Mouse (Mus musculus): Measurements from ENCODE around the gene Sprr2a3. TPM values are rescaled to one million over a fixed set of nuclear protein-coding genes. Genes with fewer than 3 reads are reported as not detected.
"Not testable (repeated sequence)": the region's sequence is repeated elsewhere in the genome, so short reads cannot be mapped to it uniquely, and the experiment has no call there.

Sprr2a3 gene
- total RNA-seq, 1 experiment = not detected

- in situ Hi-C loops (cut with MboI; ENCODE audit: low sequenced_read_pairs in 2 of 2, unreplicated experiment in 2 of 2); H3K4me1 ChIP-seq (ENCODE audit: control insufficient read depth in 2 of 2, insufficient read depth in 2 of 2, low read length in 2 of 2, poor library complexity in 1 of 2); H3K9me3 ChIP-seq (ENCODE audit: control insufficient read depth, insufficient read depth, low read depth, low read length); H3K9ac ChIP-seq (ENCODE audit: insufficient read depth, low read depth, low read length, poor library complexity, severe bottlenecking); H3K36me3 ChIP-seq (ENCODE audit: control insufficient read depth, insufficient read depth, low read length, poor library complexity, severe bottlenecking); H3K27ac ChIP-seq (ENCODE audit: insufficient read depth, low read depth, low read length, poor library complexity, severe bottlenecking); H3K4me3 ChIP-seq (ENCODE audit: insufficient read depth in 1 of 2, low read depth in 1 of 2, low read length in 2 of 2, poor library complexity in 1 of 2, severe bottlenecking in 1 of 2); DNase-seq (ENCODE audit: low read depth, low spot score): not testable (repeated sequence)
These were observed 3.3 kb downstream of the Sprr2a3 start for GRCm38 (mm10) chr3:92288489-92288888.

DNA sequence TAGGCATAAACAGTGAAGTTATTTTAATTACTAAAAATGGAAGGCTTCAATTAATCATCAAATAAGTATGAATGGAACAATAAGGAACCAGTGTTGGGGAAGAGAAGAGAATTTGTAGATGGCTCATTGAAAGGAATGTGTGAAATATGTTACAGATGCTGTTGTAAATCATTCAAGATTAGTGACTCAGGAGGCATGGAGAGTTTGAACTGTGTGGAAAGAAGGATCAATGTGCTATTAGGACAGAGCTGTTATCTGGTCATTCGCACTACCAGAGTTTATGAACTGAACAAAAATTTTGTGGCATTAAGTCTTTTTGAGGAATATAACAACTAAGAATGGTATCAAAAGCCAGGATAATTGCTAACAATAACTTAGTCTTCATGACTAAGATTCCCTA lies 22.2 kb downstream of the Sprr2a3 start:
- no peaks in the 10 kb centered on the region for H3K36me3 ChIP-seq (ENCODE audit: control insufficient read depth, insufficient read depth, low read length, poor library complexity, severe bottlenecking)
- no peak overlapping the region for H3K27ac ChIP-seq (ENCODE audit: insufficient read depth, low read depth, low read length, poor library complexity, severe bottlenecking)
- H3K4me3 ChIP-seq (ENCODE audit: insufficient read depth in 1 of 2, low read depth in 1 of 2, low read length in 2 of 2, poor library complexity in 1 of 2, severe bottlenecking in 1 of 2) = no peak overlapping the region
- DNase-seq (ENCODE audit: low read depth, low spot score) = no peak
- in situ Hi-C loops (cut with MboI; ENCODE audit: low sequenced_read_pairs in 2 of 2, unreplicated experiment in 2 of 2) = no loop called here
- no peak overlapping the region for H3K9ac ChIP-seq (ENCODE audit: insufficient read depth, low read depth, low read length, poor library complexity, severe bottlenecking)
- no peaks in the 10 kb centered on the region for H3K9me3 ChIP-seq (ENCODE audit: control insufficient read depth, insufficient read depth, low read depth, low read length)
- TF ChIP-seq MAFK (IDR thresholded peaks at IDR 0.05; ENCODE audit: insufficient read depth, low read depth, low read length) = no peak
- no peak for TF ChIP-seq ZC3H11A (IDR thresholded peaks at IDR 0.05; ENCODE audit: borderline replicate concordance, low read depth, low read length)
- no peaks in the 10 kb centered on the region for H3K4me1 ChIP-seq (ENCODE audit: control insufficient read depth in 2 of 2, insufficient read depth in 2 of 2, low read length in 2 of 2, poor library complexity in 1 of 2)

GRCm38 (mm10) chr3:92316320-92316719 lies 31.1 kb downstream of the Sprr2a3 start, which contains the start of gene Sprr2b:
Gene Sprr2b (plus strand): TSS chr3:92316620.
- no peak for DNase-seq (ENCODE audit: low read depth, low spot score)
- no peaks in the 10 kb centered on the region for H3K9me3 ChIP-seq (ENCODE audit: control insufficient read depth, insufficient read depth, low read depth, low read length)
- H3K4me3 ChIP-seq (ENCODE audit: insufficient read depth in 1 of 2, low read depth in 1 of 2, low read length in 2 of 2, poor library complexity in 1 of 2, severe bottlenecking in 1 of 2) = no peak within 1 kb of the TSS
- no peak for TF ChIP-seq ZC3H11A (IDR thresholded peaks at IDR 0.05; ENCODE audit: borderline replicate concordance, low read depth, low read length)
- no peak for TF ChIP-seq CHD2 (IDR thresholded peaks at IDR 0.05; ENCODE audit: low read depth, low read length)
- no peak for TF ChIP-seq HCFC1 (IDR thresholded peaks at IDR 0.05; ENCODE audit: borderline replicate concordance, insufficient read depth, low read length)
- no peak for TF ChIP-seq MAFK (IDR thresholded peaks at IDR 0.05; ENCODE audit: insufficient read depth, low read depth, low read length)
- no peak for TF ChIP-seq ZNF384 (IDR thresholded peaks at IDR 0.05; ENCODE audit: low read depth, low read length)
- H3K4me1 ChIP-seq (ENCODE audit: control insufficient read depth in 2 of 2, insufficient read depth in 2 of 2, low read length in 2 of 2, poor library complexity in 1 of 2) = no peaks in the 10 kb centered on the region
- no peak within 1 kb of the TSS for H3K9ac ChIP-seq (ENCODE audit: insufficient read depth, low read depth, low read length, poor library complexity, severe bottlenecking)
- no peak within 1 kb of the TSS for H3K27ac ChIP-seq (ENCODE audit: insufficient read depth, low read depth, low read length, poor library complexity, severe bottlenecking)
- in situ Hi-C loops (cut with MboI; ENCODE audit: low sequenced_read_pairs in 2 of 2, unreplicated experiment in 2 of 2) = no loop called here
- no peaks in the 10 kb centered on the region for H3K36me3 ChIP-seq (ENCODE audit: control insufficient read depth, insufficient read depth, low read length, poor library complexity, severe bottlenecking)

GRCm38 (mm10) chr3:92317384-92317783 lies 32.2 kb downstream of the Sprr2a3 start:
- Histone ChIP-seq H3K4me1 (ENCODE audit: control insufficient read depth in 2 of 2, insufficient read depth in 2 of 2, low read length in 2 of 2, poor library complexity in 1 of 2) (no peaks in the 10 kb centered on the region), H3K27ac (ENCODE audit: insufficient read depth, low read depth, low read length, poor library complexity, severe bottlenecking) (no peak overlapping the region), H3K9me3 (ENCODE audit: control insufficient read depth, insufficient read depth, low read depth, low read length) (no peaks in the 10 kb centered on the region), H3K4me3 (ENCODE audit: insufficient read depth in 1 of 2, low read depth in 1 of 2, low read length in 2 of 2, poor library complexity in 1 of 2, severe bottlenecking in 1 of 2) (no peak overlapping the region), H3K9ac (ENCODE audit: insufficient read depth, low read depth, low read length, poor library complexity, severe bottlenecking) (no peak overlapping the region), H3K36me3 (ENCODE audit: control insufficient read depth, insufficient read depth, low read length, poor library complexity, severe bottlenecking) (no peaks in the 10 kb centered on the region)
- in situ Hi-C loops (cut with MboI; ENCODE audit: low sequenced_read_pairs in 2 of 2, unreplicated experiment in 2 of 2) = no loop called here
- no peak for TF ChIP-seq MAFK (IDR thresholded peaks at IDR 0.05; ENCODE audit: insufficient read depth, low read depth, low read length)
- no peak for DNase-seq (ENCODE audit: low read depth, low spot score)

- Histone ChIP-seq H3K27ac (ENCODE audit: insufficient read depth, low read depth, low read length, poor library complexity, severe bottlenecking) (no peak overlapping the region), H3K36me3 (ENCODE audit: control insufficient read depth, insufficient read depth, low read length, poor library complexity, severe bottlenecking) (no peaks in the 10 kb centered on the region), H3K9ac (ENCODE audit: insufficient read depth, low read depth, low read length, poor library complexity, severe bottlenecking) (no peak overlapping the region), H3K4me1 (ENCODE audit: control insufficient read depth in 2 of 2, insufficient read depth in 2 of 2, low read length in 2 of 2, poor library complexity in 1 of 2) (no peaks in the 10 kb centered on the region), H3K4me3 (ENCODE audit: insufficient read depth in 1 of 2, low read depth in 1 of 2, low read length in 2 of 2, poor library complexity in 1 of 2, severe bottlenecking in 1 of 2) (no peak overlapping the region), H3K9me3 (ENCODE audit: control insufficient read depth, insufficient read depth, low read depth, low read length) (no peaks in the 10 kb centered on the region)
- in situ Hi-C loops (cut with MboI; ENCODE audit: low sequenced_read_pairs in 2 of 2, unreplicated experiment in 2 of 2) = no loop called here
- no peak for DNase-seq (ENCODE audit: low read depth, low spot score)
- TF ChIP-seq MAFK (IDR thresholded peaks at IDR 0.05; ENCODE audit: insufficient read depth, low read depth, low read length) = no peak
- TF ChIP-seq HCFC1 (IDR thresholded peaks at IDR 0.05; ENCODE audit: borderline replicate concordance, insufficient read depth, low read length) = no peak
- no peak for TF ChIP-seq ZC3H11A (IDR thresholded peaks at IDR 0.05; ENCODE audit: borderline replicate concordance, low read depth, low read length)
- no peak for TF ChIP-seq ZNF384 (IDR thresholded peaks at IDR 0.05; ENCODE audit: low read depth, low read length)
- no peak for TF ChIP-seq CHD2 (IDR thresholded peaks at IDR 0.05; ENCODE audit: low read depth, low read length)
These were observed 51.1 kb downstream of the Sprr2a3 start for GRCm38 (mm10) chr3:92336278-92336677.
